Mouse (Mus musculus): ENCODE results near the gene Sh2d4b. TPM values are rescaled to one million over a fixed set of nuclear protein-coding genes. Genes with fewer than 3 reads are reported as not detected.

The Sh2d4b gene
- total and polyA plus RNA-seq, 3 experiments: 0.12 to 0.26 TPM; not detected in 1

- peaks cover 2 to 5% of the 10 kb centered on the region in 2 experiments; a peak in 3 of 4 replicates for H3K4me1 ChIP-seq (ENCODE audit: control insufficient read depth in 1 of 2, insufficient read depth in 2 of 2, low read length in 2 of 2)
These were observed 26.5 kb upstream of the Sh2d4b start for GRCm38 (mm10) chr14:40919521-40919920.

GRCm38 (mm10) chr14:40918477-40918876 is 25.4 kb upstream of the Sh2d4b start:
- Histone ChIP-seq H3K4me1 (ENCODE audit: control insufficient read depth in 1 of 2, insufficient read depth in 2 of 2, low read length in 2 of 2) (no peaks in the 10 kb centered on the region), H3K27me3 (ENCODE audit: control insufficient read depth in 1 of 2, insufficient read depth in 2 of 2, low read length in 2 of 2) (no peaks in the 10 kb centered on the region), H3K36me3 (ENCODE audit: control insufficient read depth in 1 of 2, insufficient read depth in 2 of 2, low read length in 2 of 2) (no peaks in the 10 kb centered on the region), H3K9me3 (replicated peaks; ENCODE audit: insufficient read depth, low read length) (no peaks in the 10 kb centered on the region), H3K79me2 (ENCODE audit: control insufficient read depth, insufficient read depth, low read length, poor library complexity) (no peaks in the 10 kb centered on the region), H3K9ac (ENCODE audit: control insufficient read depth, low read depth, low read length, poor library complexity, severe bottlenecking) (no peak overlapping the region), H3K4me3 (ENCODE audit: control insufficient read depth in 1 of 2, insufficient read depth in 1 of 2, low read depth in 2 of 2, low read length in 2 of 2) (no peak overlapping the region), H3K27ac (ENCODE audit: control insufficient read depth, low read depth, low read length) (no peak overlapping the region)
- DNase-seq (ENCODE audit: low read depth, low spot score): no peak
- no peak for TF ChIP-seq MAZ (IDR thresholded peaks at IDR 0.05; ENCODE audit: low read depth, low read length)

More at GRCm38 (mm10) chr14:40919521-40919920, 26.5 kb upstream of the Sh2d4b start:
- Histone ChIP-seq H3K9me3 (replicated peaks; ENCODE audit: insufficient read depth, low read length) (no peaks in the 10 kb centered on the region), H3K27ac (ENCODE audit: control insufficient read depth, low read depth, low read length) (no peak overlapping the region), H3K79me2 (ENCODE audit: control insufficient read depth, insufficient read depth, low read length, poor library complexity) (no peaks in the 10 kb centered on the region), H3K4me3 (ENCODE audit: control insufficient read depth in 1 of 2, insufficient read depth in 1 of 2, low read depth in 2 of 2, low read length in 2 of 2) (no peak overlapping the region), H3K27me3 (ENCODE audit: control insufficient read depth in 1 of 2, insufficient read depth in 2 of 2, low read length in 2 of 2) (no peaks in the 10 kb centered on the region), H3K36me3 (ENCODE audit: control insufficient read depth in 1 of 2, insufficient read depth in 2 of 2, low read length in 2 of 2) (peaks cover 0 to 2% of the 10 kb centered on the region in 2 experiments; a peak in 2 of 4 replicates), H3K9ac (ENCODE audit: control insufficient read depth, low read depth, low read length, poor library complexity, severe bottlenecking) (no peak overlapping the region)
- no peak for TF ChIP-seq E2F4 (IDR thresholded peaks at IDR 0.05; ENCODE audit: borderline replicate concordance, low read depth, low read length)
- TF ChIP-seq HCFC1 (IDR thresholded peaks at IDR 0.05; ENCODE audit: low read depth, low read length): no peak
- no peak for TF ChIP-seq ETS1 (IDR thresholded peaks at IDR 0.05; ENCODE audit: low read depth, low read length)
- TF ChIP-seq SMC3 (IDR thresholded peaks at IDR 0.05; ENCODE audit: low read depth, low read length): no peak
- no peak for TF ChIP-seq TAL1 (IDR thresholded peaks at IDR 0.05; ENCODE audit: low read length)
- no peak for TF ChIP-seq MAZ (IDR thresholded peaks at IDR 0.05; ENCODE audit: low read depth, low read length)
- TF ChIP-seq POLR2AphosphoS5 (IDR thresholded peaks at IDR 0.05; ENCODE audit: borderline replicate concordance, low read depth, low read length): no peak
- TF ChIP-seq POLR2AphosphoS2 (IDR thresholded peaks at IDR 0.05; ENCODE audit: low read length): no peak
- DNase-seq (ENCODE audit: low read depth, low spot score): no peak

- Histone ChIP-seq H3K9ac (ENCODE audit: control insufficient read depth, low read depth, low read length, poor library complexity, severe bottlenecking) (no peak overlapping the region), H3K27me3 (ENCODE audit: control insufficient read depth in 1 of 2, insufficient read depth in 2 of 2, low read length in 2 of 2) (no peaks in the 10 kb centered on the region), H3K4me3 (ENCODE audit: control insufficient read depth in 1 of 2, insufficient read depth in 1 of 2, low read depth in 2 of 2, low read length in 2 of 2) (no peak overlapping the region), H3K4me1 (ENCODE audit: control insufficient read depth in 1 of 2, insufficient read depth in 2 of 2, low read length in 2 of 2) (no peaks in the 10 kb centered on the region), H3K27ac (ENCODE audit: control insufficient read depth, low read depth, low read length) (no peak overlapping the region), H3K79me2 (ENCODE audit: control insufficient read depth, insufficient read depth, low read length, poor library complexity) (no peaks in the 10 kb centered on the region), H3K9me3 (replicated peaks; ENCODE audit: insufficient read depth, low read length) (no peaks in the 10 kb centered on the region), H3K36me3 (ENCODE audit: control insufficient read depth in 1 of 2, insufficient read depth in 2 of 2, low read length in 2 of 2) (no peaks in the 10 kb centered on the region)
- no peak for TF ChIP-seq POLR2AphosphoS5 (IDR thresholded peaks at IDR 0.05; ENCODE audit: borderline replicate concordance, low read depth, low read length)
- TF ChIP-seq MYC (IDR thresholded peaks at IDR 0.05; ENCODE audit: low read depth, low read length): no peak
- TF ChIP-seq MAZ (IDR thresholded peaks at IDR 0.05; ENCODE audit: low read depth, low read length): no peak
- peak; percentile 88 for TF ChIP-seq RAD21 (IDR thresholded peaks at IDR 0.05; ENCODE audit: low read depth, low read length)
- no peak for TF ChIP-seq NRF1 (IDR thresholded peaks at IDR 0.05; ENCODE audit: insufficient read depth, low read depth, low read length, poor library complexity, severe bottlenecking)
- TF ChIP-seq ZC3H11A (IDR thresholded peaks at IDR 0.05; ENCODE audit: low read depth, low read length): peak; percentile 96
- no peak for TF ChIP-seq MAFK (IDR thresholded peaks at IDR 0.05; ENCODE audit: borderline replicate concordance, low read depth, low read length)
- no peak for TF ChIP-seq MEF2A (IDR thresholded peaks at IDR 0.05; ENCODE audit: extremely low read depth, insufficient replicate concordance, low read depth, low read length, poor library complexity, severe bottlenecking)
- TF ChIP-seq E2F4 (IDR thresholded peaks at IDR 0.05; ENCODE audit: borderline replicate concordance, low read depth, low read length): no peak
- TF ChIP-seq NELFE (IDR thresholded peaks at IDR 0.05; ENCODE audit: low read depth, low read length): no peak
- TF ChIP-seq CTCF (IDR thresholded peaks at IDR 0.05 in 2 of 3, conservative IDR thresholded peaks at IDR 0.05 in 1 of 3; ENCODE audit: control insufficient read depth in 1 of 3, insufficient read depth in 1 of 3, low read depth in 2 of 3, low read length in 3 of 3, poor library complexity in 1 of 3, severe bottlenecking in 1 of 3): peak; percentile 92 to 96 (median 96)
- TF ChIP-seq SIN3A (IDR thresholded peaks at IDR 0.05; ENCODE audit: low read length): 0 out of 2 replicates have a peak, but pooled peaks have one; percentile 38
- TF ChIP-seq KAT2A (conservative IDR thresholded peaks at IDR 0.05; ENCODE audit: low read depth, low read length): no peak
- TF ChIP-seq CHD1 (IDR thresholded peaks at IDR 0.05; ENCODE audit: low read depth, low read length): no peak
- peak; percentile 99 for TF ChIP-seq SMC3 (IDR thresholded peaks at IDR 0.05; ENCODE audit: low read depth, low read length)
- TF ChIP-seq EP300 (IDR thresholded peaks at IDR 0.05; ENCODE audit: low read depth in 1 of 2, low read length in 2 of 2): no peak
- 0 out of 2 replicates have a peak, but pooled peaks have one; percentile 19 for TF ChIP-seq ZNF384 (IDR thresholded peaks at IDR 0.05; ENCODE audit: low read depth, low read length)
- TF ChIP-seq MXI1 (IDR thresholded peaks at IDR 0.05; ENCODE audit: low read depth, low read length): no peak
- no peak for TF ChIP-seq ELF1 (IDR thresholded peaks at IDR 0.05; ENCODE audit: low read depth, low read length)
- TF ChIP-seq HCFC1 (IDR thresholded peaks at IDR 0.05; ENCODE audit: low read depth, low read length): no peak
- peak; percentile 79 for DNase-seq (ENCODE audit: low read depth, low spot score)
These were observed 24.6 kb upstream of the Sh2d4b start for GRCm38 (mm10) chr14:40917632-40918031.
